Mouse (Mus musculus): ENCODE measurements around the gene Cadm3. TPM values are rescaled to one million over a fixed set of nuclear protein-coding genes. Genes with fewer than 3 reads are reported as not detected.

Cadm3 gene
- polyA plus RNA-seq, 2 experiments from 2014 or later: not detected

DNA sequence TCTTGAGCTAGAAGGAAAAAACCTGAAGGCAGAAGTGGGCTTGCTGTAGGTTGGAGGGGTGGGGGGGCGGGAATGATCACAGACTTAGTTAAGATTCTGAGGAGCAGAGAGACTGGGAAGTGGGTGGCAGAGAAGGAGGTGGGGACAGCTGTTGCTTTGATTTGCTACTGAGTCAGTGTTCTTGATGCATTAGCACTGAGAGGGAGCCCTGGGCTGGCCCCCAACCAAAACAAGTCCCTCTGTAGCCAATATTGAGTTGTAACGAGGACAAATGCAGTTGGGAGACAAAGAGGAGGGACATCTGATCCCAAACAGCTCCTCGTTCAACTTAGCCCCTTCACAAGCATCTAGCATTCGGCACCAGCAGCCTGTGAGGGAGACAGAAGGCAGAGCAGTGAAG, 9.7 kb downstream of the Cadm3 start:
- no peak for ATAC-seq

DNA sequence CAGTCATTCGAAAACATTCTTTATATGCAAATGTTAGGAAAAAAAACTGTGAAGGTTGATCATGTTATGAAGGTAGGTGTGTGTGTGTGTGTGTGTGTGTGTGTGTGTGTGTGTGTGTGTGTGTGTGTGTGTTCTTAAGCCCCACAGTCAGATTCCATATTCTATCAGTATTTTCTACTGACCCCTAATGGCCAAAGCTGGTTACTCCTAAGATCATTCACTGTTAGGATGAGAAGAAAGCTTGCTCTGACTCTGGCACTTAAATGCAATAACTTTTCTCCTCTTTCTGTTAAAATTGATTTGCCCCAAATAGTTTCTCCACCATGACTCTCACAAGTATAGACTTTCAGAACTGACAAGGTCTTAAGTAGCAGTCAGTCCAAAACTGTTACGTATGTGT, 10.8 kb downstream of the Cadm3 start:
- no peak for ATAC-seq

DNA sequence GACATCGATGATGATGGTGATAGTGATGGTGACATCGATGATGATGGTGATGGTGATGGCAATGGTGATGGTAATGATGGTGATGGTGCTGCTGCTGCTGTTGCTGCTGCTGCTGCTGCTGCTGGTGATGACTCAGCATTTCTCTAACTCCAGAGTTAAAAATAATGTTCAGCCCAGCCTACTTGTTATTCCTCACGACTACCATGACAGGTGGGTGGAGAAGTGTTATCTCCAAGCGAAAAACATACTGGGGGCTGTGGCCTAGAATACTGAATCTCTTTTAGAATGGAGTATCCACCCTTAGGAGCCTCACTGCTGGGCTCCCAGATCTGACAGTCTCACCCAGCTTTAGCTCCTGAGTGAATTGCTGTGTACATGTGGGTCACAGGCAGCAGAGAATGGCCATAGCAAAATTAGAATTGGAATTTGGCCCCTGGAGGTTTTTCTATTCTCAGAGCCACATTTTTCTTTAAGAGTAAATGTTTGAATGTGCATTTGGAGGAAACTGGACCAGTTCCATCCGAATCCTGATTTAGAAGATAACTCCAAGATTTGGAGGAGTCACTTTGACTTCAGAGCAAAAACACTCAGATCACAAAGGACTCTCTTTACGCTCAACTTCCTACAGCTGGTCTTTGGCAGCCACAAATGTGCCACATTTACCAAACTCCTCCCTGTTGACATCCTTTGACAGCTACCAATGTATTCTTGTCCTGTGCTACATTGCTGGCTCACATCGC, 12.2 kb downstream of the Cadm3 start:
- ATAC-seq: no peak

DNA sequence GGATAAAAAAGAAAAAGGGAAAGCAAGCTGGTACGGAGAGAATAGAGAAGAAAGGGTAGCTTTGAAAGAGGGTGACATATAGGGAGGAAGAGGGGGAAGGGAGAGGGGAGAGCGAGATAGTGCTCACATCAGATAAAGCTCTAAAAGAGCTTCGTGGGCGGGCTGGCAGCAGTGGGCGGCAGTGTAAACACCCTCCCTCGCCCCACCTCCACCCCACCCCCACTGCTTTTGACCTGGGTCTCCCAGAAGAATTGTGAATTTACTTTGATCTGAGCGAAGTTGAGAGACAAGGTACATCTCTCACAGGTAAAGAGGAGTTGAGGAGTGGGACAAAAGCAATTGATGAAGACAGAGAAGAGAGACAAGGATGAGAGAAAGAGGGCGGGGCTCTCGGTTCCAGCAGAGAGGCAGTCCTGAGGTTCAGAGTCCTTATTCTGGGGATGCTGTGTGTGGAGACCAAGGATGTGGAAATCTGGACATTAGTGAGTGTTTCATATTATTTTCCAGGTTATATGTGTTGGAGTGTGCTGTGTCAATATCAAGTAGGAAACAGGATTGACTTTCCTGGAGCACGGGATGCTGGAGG, 17.0 kb downstream of the Cadm3 start, which contains the start of gene Aim2:
TSS of gene Aim2 (plus strand) at position 508 of the 586 bp plus-strand sequence.
- ATAC-seq: no peak

DNA sequence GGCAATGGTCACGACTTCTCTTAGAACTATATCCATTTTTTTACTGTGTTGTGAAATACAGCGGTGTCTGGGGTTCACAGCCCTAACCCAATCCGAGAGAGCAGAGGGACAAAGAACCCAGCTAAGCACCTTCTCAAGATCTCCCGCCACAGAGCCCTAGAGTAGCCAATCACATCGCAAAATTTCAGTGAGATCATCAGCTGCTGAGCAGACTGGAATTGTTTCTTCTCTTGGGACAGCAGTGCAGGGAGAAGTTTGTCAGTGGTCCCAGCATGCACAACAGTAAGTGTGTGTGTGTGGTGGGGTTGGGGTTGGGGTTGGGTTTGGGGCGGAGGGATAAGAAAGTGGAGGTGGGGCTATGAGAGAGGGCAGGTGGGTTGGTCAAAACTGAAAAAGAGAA, 17.5 kb downstream of the Cadm3 start:
- ATAC-seq: no peak

DNA sequence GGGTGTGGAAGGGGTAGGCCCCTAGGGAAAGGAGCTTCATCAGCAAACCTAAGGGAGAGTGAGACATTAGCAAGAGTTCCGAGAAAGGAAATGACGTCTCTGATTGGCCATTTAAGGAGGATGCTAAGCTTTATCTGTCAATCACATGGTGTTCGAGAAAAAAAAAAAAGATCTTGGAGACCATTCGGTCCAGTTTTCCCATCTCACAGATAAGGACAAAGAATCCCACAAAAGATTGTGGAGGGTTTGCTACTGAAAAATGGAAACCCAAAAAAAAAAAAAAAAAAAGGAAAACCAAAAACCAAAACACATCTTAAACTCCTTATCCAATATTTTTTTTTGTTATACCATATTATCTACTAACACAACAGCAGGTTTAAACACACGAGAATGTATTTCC, 18.3 kb downstream of the Cadm3 start:
- ATAC-seq: no peak

DNA sequence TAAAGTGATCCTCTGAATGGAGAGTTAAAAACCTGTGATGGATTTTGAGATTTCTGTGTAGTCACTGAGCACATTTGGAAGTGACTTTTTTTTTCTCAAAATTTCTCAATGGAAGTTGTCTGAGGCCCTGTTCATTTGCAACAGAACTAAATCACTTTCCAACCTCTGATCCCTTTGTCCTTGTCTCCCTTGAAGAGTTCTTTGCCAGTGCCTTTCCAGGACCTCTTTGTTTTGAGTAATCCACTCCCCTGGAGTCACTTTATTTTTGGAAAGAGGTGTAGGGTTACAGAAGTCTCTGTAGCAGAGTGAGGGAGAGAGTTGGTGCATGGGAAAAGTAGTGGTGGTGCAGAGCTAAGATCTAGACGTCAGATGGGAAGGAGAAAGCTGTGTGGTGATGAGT, 19.0 kb downstream of the Cadm3 start:
- no peak for ATAC-seq

DNA sequence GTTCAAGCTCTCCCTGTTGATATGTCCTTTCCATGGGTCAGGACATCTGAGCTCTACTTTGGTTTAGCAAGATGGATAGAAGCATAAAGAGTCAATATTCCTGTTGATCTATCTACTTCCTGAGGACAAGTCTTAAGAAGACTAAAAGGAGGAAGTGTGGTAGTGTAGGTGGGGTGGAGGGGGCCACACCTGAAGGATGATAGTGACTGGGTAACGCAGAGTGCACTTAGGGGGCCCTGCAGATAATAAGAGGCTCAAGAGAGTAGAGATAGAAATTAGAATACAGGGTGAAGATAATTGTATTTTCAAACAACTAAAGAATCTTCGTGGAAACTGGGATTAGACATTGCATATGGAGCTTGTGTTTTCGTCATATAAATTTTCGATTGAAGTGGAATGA, 22.4 kb downstream of the Cadm3 start:
- no peak for ATAC-seq

DNA sequence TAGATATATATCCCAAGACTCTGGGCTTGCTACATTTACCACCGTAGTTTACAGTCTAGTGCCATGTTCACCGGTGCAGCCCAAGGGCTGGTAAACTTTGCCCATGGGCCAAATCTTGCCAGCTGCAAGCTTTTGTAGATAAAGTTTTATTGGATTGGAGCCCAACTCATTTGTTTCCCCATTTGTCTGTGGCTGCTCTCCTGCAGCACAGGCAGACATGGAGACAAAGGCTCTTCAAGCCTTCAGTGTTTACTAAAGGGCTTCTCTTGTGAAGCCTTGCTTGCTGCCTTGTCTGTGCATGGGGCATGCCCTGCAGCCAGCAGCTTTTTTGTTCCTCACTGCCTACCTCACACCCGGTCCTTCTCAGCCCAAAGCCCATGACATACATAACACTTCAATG, 23.6 kb downstream of the Cadm3 start:
- ATAC-seq: no peak

DNA sequence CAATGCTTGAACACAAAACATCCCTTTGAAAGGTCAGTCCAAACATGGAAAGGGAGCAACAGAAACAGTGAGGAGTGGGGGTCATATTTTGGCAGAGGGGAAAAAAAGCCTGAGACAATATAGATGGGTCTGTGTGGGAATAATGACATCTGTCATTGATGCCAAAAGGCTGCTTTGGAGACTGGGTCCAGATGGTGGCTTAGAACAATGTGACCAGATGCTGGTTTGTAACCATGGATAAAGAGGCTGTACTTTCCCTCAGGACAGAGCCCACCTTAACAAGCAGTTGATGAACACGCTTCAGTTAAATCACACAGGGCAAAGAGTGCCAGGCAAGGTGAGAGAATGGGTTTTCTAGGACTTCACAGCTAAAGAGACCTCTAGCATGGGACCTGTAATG, 25.1 kb downstream of the Cadm3 start:
- no peak for ATAC-seq

DNA sequence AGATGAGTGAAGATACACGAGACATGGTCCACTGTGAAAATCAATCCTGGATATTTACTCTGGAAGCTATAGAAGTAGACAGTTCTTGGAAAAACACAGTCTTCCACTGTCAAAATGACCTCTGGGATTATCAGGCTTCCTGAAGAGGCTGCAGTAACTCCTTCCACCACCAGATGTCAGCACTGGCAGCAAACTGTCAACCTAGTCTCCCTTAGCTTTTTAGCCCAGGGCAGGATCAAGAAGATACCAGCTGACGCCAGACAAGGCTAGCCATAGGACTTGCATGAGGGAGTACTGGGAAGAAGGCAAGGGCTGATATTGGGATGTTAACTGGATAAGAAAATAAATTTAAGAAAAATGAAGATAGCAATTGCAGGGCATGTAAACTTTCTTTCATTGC, 28.0 kb downstream of the Cadm3 start:
- ATAC-seq: peak; percentile 63

DNA sequence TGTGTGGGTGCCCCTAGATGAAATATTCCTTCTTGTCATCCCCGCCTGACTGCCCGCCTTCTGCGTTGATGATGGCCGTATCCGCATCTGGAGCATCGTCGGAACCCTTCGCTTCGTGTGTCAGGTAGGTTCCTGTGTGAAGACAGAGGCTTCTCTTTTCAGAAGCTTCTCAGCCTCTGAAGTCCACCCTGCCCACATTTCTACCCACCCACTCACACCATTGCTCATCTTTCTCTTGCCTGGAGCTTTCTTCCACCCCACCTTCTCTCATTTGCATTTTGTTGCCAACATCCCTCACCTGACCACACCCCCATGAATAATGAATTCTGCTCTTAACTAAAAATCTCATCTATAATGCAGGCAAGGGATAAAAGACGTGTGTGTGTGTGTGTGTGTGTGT, 30.5 kb downstream of the Cadm3 start:
- ATAC-seq: no peak

DNA sequence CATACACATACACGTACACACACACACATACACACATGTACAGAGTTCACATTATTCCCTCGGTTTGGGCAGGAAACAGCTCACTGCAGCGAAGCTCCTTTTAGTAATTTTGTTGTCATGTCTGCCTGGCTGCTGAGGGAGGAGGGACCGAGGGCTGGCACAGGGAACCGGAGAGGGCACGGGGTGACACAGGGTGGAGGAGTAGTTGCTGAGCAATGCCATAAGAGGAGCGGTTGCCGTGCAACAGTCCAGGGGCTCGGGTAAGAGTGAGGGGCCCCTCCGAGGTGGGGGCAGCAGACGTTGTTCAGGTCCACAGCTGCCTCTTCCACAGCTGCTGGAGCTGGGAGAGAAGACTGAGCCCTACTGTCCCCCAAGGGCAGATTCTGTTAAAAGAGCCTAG, 31.6 kb downstream of the Cadm3 start:
- ATAC-seq: no peak

DNA sequence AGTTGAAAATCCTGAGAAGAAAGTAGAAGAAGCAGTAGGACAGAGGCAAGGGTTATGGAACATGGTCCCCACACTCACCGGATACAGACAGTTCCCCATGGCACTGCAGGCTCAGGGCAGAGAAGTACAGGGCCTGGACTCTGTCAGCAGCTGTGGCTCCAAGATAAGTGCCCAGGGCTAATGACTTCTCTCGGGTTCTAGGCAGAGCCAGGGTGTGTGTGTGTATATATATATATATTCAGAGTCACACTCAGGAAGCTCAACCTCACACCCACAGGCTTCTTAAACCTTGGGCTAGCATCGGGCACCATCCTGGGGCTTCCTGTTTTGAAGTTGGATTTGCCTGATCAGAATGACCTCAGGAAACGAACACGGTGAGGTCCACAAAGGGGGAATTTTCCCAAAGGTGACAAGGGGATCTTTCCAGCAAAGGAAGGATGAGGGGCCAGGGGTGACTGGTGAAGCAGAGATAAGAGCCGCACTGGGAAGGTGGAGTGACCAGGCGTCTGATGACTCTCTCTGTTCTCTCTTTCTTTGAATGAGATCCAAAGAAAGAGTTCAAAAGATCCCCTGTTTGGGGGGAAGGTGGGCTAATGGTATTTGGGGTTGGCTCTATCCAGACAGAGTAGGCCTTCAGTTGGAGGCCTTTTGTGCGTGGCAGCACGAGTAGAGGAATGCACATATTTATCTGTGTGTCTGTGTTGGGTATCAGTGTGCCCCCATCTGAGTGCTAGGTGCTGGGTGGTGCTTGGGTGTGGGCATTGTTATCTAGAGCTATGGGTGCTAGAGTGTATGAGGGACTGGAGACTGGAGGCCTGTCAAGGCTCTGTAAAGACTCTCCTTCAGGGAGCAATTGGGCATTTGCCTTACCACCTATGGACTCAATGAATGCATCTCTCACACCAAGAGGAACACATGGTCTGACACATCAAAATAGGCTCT, 33.9 kb downstream of the Cadm3 start, which contains the start of gene Ackr1:
TSS of gene Ackr1 (minus strand) at position 439 of the 942 bp plus-strand sequence.
- ATAC-seq: no peak

DNA sequence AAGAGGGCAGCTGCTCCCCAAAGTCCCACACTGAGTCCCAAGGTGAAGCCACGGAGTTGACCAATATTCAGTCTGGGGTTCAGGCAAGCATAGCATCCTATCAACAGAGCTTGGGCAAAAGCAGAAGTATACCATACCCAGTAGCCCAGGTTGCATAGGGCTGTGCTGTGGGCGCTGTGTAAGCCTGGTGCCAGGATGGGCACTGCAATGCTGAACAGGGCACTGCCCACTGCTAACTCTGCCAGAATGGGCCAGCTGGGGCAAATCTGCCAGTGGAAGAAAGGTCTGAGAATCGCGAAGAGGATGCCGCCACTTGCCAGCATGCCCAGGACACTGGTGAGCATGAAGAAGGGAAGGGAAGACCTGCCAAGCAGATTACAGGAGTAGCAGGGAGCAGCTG, 35.1 kb downstream of the Cadm3 start:
- no peak for ATAC-seq

DNA sequence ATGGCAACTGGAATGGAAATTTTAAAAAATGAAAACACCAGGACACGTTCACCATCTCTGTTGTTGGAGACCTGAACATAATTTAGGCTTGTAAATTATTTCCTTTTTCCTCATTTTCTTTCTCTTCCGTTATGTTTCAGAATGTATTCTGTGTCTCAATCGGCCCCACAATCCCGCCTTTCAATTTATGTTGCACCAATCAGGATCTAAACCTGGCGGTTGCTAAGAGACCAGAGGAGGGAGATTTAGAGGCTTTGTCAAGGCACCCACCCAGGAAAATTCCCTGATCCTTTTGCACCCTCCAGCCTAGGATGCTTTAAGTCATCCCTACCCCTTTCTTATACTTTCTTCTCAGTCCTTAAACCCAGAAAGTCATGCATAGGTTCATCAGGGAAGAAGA, 37.8 kb downstream of the Cadm3 start:
- ATAC-seq: no peak

DNA sequence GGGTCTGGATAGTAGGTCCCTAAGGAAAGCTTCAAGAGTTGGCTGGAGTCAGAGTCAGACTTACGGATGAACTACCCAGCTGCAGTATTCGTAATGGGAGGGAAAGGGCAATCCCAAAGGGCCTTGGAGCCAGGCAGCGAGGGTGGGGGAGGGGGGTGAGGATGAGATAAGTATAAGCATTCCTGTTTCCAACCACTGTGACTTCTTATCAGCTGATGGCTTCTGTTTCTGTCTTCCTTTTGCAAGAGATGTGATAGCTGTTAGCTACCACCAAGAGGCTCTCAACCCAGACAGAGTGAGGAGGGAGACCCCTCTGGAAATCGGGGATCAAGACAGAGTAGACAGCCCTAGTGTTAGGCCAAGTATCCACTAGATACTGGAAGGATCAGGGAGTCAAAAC, 38.3 kb downstream of the Cadm3 start:
- ATAC-seq: no peak

DNA sequence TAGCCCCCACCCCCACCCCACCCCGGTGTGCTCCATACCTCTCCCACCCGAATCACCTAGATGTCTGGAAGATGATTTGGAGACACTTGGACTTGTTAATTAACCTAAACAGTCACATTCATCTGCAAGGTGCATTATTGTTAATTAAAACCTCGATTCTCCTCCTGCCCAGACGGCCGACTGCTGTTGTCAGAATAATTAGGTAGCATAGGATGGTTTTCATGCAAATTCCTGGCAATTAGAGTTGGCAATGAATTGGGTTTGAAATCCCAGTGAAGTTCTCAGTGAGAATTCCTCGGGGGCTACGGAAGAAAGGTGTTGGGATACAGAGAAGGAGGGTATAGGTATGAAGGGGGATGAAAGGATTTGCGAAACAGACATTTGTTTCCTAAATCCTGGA, 39.0 kb downstream of the Cadm3 start:
- no peak for ATAC-seq

DNA sequence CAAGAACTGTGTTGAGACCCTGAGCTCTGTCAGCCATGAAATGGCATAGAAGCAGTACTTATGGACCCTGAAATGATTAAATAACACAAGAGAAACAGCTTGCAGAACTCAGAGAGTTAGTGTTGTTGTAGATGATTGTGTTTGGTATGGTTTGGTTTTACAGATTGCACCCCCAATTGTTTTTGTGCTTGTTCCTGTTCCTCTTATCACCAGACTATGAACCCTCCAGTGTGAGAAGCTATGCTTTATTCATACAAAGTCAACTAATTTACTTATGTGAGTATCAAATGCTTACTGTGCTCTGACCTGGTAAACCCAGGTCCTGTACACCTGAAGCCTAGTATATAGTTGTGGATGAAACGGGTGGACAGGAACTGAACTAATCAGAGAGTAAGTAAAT, 40.9 kb downstream of the Cadm3 start:
- ATAC-seq: no peak

DNA sequence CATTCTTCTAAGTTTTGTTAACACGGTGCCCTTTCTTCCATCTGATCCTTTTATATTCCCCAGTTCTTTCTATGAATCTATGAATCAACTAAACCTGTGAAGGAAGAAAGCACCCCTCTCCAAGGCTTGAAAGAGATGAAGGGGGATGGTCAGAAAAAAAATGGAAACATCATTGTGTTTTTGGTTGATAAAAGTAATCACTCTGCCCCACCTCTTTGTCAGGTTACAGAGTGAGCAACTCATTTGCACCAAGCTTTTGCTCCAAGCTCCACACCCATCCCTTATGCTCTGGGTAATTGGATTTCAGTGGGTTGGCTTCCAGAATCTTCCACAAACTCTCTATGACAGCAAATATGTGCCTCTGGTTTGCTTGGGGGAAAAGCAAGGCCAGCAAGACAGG, 42.1 kb downstream of the Cadm3 start:
- ATAC-seq: no peak

DNA sequence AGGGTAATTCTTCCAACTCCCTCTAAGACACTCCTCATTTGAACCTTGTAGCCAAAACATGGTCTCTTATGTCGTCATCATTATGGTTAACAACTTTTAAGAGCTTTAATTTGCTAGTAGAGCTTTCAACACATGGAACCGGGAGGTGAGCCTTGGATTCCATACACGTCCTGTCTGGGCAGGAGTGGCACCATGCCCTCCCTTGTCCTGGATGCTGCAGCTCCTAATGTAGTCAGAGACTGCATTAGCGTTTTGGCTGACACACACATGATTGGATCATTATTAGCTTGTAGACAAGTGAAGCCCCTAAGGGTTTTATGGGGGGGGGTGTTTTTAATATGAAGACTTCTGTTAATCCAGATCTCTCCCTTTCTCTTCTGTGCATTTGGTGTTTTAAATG, 42.5 kb downstream of the Cadm3 start:
- no peak for ATAC-seq

DNA sequence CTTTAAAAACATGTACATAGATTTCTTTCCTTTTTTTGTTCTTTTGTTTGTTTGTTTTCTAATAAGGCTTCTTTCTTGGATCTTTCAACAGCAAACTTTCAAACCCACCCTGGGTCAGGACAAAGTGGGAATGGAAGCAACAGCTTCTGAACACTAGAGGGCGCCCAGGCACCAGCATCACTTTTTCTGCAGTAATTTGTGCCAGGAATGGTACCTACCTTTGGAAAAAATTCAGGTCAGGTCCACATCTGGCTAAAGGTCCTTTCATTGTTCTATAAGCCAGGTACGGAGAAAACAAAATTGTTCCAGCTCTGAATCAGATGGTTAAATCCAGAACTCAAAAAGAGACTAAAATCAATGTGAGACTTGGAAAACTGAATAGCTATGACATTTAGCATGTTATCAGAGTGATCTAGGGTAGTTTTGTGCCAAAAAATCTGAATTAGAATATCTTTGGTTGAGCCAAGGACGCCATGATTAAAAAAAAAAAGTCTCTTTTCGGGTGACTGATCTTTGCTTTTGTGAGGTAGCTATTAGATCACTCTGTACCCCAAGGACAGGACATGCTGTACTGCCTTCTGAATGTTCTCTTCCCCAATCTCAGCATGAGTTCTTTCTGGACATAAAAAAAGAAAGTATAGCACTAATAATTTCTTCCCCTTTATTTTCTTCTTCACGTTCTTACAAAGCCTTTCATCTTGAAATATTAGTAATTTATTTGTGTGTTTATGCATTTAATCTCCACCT, 43.5 kb downstream of the Cadm3 start:
- no peak for ATAC-seq

DNA sequence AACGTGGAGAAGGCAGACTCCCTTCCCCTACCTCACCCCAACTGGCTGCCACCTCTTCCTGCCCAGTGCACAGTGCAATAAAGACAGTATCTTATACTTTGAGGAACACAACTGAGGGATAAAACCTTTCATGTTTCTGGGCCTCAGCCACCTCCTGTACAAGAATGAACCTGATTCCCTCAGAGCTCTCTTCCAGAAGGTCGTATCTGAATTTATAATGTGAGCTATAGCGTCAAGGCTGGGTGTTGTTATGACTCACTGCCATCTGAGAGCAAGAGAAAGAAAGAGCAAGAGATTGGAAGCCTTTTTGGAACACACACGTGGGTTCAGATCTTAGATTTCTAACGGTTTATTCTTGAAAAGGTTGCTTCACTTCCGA, 45.3 kb downstream of the Cadm3 start:
- ATAC-seq: no peak

Data from activated CD4-positive, CD25-positive, alpha-beta regulatory T cell, adult 4 months (primary cell).